Mouse (Mus musculus): ENCODE measurements at regions not wholly inside any gene's neighbourhood (a gene's known extent, or its start where the extent isn't known, plus 50 kb on each side); places are given as distances from the start of the nearest gene placed in this dataset.

GRCm38 (mm10) chr3:21729328-21729727 lies 347.1 kb upstream of the Tbl1xr1 start:
- no peak for TF ChIP-seq CHD2 (IDR thresholded peaks at IDR 0.05; ENCODE audit: low read depth, low read length)
- no peak for TF ChIP-seq ZNF384 (IDR thresholded peaks at IDR 0.05; ENCODE audit: low read depth, low read length)
- TF ChIP-seq HCFC1 (IDR thresholded peaks at IDR 0.05; ENCODE audit: borderline replicate concordance, insufficient read depth, low read length): no peak
- TF ChIP-seq ZC3H11A (IDR thresholded peaks at IDR 0.05; ENCODE audit: borderline replicate concordance, low read depth, low read length): no peak
- no peak for TF ChIP-seq MAFK (IDR thresholded peaks at IDR 0.05; ENCODE audit: insufficient read depth, low read depth, low read length)

Data from ES-E14 (cell line).